Mouse (Mus musculus) hindbrain, embryonic 13.5 days (tissue): ENCODE data around the gene Ppfia4. TPM values are rescaled to one million over a fixed set of nuclear protein-coding genes. Genes with fewer than 3 reads are reported as not detected.

Experiments used
- ATAC-seq: fragments of 200-750 bp; cut with Nextera tagmentation; 2 replicates; pipeline ENCODE4 v1.8.0; 2017; ENCODE audit warnings: moderate TSS enrichment; ENCODE audit not compliant: low FRiP score
- H3K27ac ChIP-seq: fragments of 300-500 bp; sonication (generic); 2 replicates; pipeline ENCODE4 v1.5.1; 2015; ENCODE audit warnings: inconsistent platforms, mild to moderate bottlenecking, moderate library complexity
- H3K27me3 ChIP-seq: fragments of 300-500 bp; sonication (generic); 2 replicates; pipeline ENCODE4 v1.6.1; 2015; ENCODE audit warnings: mild to moderate bottlenecking, inconsistent platforms
- H3K36me3 ChIP-seq: fragments of 300-500 bp; sonication (generic); 2 replicates; pipeline ENCODE4 v1.6.1; 2015; ENCODE audit warnings: mild to moderate bottlenecking, inconsistent platforms
- H3K4me1 ChIP-seq: fragments of 300-500 bp; sonication (generic); replicated peaks from 2 replicates; pipeline ENCODE4 v1.6.1; 2015; ENCODE audit warnings: inconsistent platforms
- H3K4me2 ChIP-seq: fragments of 300-500 bp; sonication (generic); 2 replicates; pipeline ENCODE4 v1.6.1; 2015; ENCODE audit warnings: inconsistent platforms, mild to moderate bottlenecking, moderate library complexity
- H3K4me3 ChIP-seq: fragments of 300-500 bp; sonication (generic); 2 replicates; pipeline ENCODE4 v1.5.1; 2015; ENCODE audit warnings: mild to moderate bottlenecking, inconsistent platforms
- H3K9ac ChIP-seq: fragments of 300-500 bp; sonication (generic); 2 replicates; pipeline ENCODE4 v1.6.1; 2015; ENCODE audit warnings: mild to moderate bottlenecking, inconsistent platforms
- H3K9me3 ChIP-seq: fragments of 300-500 bp; sonication (generic); 2 replicates; pipeline ENCODE4 v1.6.1; 2016; ENCODE audit warnings: inconsistent platforms
- WGBS: fragments of 180-500 bp; shearing (Covaris S2); methylation state at CpG from one replicate; pipeline ENCODE4 v1.1.7; 2015; 5-methylcytosine and 5-hydroxymethylcytosine counted together
- polyA plus RNA-seq: library from polyadenylated mRNA; unstranded; fragments of >200 nt; fragmentation: Nextera tagmentation; extraction: Ambion mirVana; gene quantifications from 2 replicates; pipeline ENCODE4 v1.2.1, GENCODE M21; 2015

Gene Ppfia4
- 10.9 and 12.3 TPM in 2 replicates for polyA plus RNA-seq

DNA sequence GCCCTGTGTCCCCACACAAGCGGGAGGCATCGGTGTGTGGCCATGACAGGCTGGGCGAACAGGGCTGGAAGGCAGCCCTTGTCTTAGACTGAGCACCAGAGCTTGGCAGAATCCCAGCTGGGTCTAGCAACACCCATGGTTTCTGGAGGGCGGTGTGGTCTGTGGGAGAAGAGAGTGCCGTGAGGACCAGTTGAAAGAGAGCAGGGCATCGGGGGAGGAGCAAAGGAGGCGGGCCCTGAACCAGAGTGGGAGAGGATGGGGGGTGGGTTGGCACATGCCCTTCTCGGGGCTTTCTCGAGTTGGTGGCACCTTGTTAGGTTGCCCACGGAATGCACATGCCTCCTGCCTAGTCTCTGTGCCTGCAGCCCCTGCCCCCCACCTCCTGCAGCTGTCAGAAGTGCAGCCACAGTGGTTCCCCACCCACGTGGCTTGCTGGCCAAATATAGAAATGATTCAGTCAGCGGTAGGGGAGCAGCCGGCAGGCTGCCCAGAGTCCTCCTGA lies at the start of gene Ppfia4:
Gene Ppfia4 (minus strand): TSS at position 159 of the 502 bp plus-strand sequence.
- Histone ChIP-seq H3K9ac (no peak within 1 kb of the TSS), H3K4me2 (no peak within 1 kb of the TSS), H3K36me3 (no peaks in the 10 kb centered on the region), H3K4me1 (peaks cover 24% of the 10 kb centered on the region), H3K27me3 (no peaks in the 10 kb centered on the region), H3K27ac (no peak within 1 kb of the TSS), H3K4me3 (no peak within 1 kb of the TSS), H3K9me3 (no peaks in the 10 kb centered on the region)
- ATAC-seq, result peak; percentile 64; the same call in 1 of the 2 replicates
- 70% methylated on average over 13 of the region's 13 CpGs for WGBS

GRCm38 (mm10) chr1:134381795-134382625 lies 49.3 kb upstream of the Ppfia4 start:
- Histone ChIP-seq H3K4me3 (peak overlapping the region; percentile 25), H3K36me3 (no peaks in the 10 kb centered on the region), H3K27me3 (no peaks in the 10 kb centered on the region), H3K27ac (no peak overlapping the region), H3K9ac (peak overlapping the region; percentile 55; the same call in 1 of the 2 replicates), H3K4me2 (peak overlapping the region; percentile 49), H3K4me1 (peaks cover 11% of the 10 kb centered on the region), H3K9me3 (no peaks in the 10 kb centered on the region)
- WGBS, result 15% methylated on average over 19 of the region's 19 CpGs
- no peak for ATAC-seq

DNA sequence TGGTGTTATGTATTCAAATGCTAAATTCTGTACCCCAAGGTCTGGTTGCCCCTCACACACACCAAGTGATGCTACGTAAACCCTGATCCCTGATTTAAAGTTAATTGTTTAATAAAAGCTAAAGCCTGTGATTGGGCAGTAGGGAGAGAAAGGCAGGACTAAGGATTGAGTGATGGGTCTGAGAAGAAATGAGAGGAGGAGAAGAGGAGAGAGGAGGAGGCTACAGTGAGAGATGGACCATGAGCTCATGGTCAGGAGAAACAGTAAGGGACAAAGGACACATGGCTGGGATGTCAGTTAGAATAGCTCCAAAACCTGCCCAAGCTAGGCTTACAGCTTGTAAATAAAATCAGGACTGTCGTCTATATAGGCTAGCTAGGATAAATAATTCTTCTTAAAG lies 48.3 kb upstream of the Ppfia4 start:
- ATAC-seq, result no peak
- Histone ChIP-seq H3K27me3 (no peaks in the 10 kb centered on the region), H3K9me3 (no peaks in the 10 kb centered on the region), H3K4me2 (no peak overlapping the region), H3K27ac (no peak overlapping the region), H3K36me3 (no peaks in the 10 kb centered on the region), H3K4me3 (no peak overlapping the region), H3K9ac (no peak overlapping the region), H3K4me1 (peaks cover 11% of the 10 kb centered on the region)
- WGBS, result 83% methylated on average over 2 of the region's 2 CpGs

DNA sequence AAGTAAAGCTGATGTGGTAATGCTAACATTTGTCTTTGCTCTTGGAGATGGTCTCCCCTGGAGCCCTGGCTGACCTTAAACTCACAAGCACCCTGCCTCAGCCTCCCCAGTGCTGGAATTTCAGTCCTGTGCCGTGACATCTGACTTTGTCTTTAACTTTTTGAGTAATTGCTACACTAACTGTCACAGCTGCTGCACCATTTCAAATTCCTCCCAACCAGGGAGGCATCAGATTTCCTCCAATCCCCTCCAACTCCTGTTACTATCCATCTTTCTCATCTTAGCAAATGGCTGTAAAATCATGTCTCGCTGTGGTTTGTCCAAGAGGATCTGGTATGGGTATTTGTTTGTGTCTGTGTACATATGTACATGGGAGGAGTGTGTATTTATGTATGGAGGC lies 41.4 kb upstream of the Ppfia4 start:
- Histone ChIP-seq H3K9ac (no peak overlapping the region), H3K27ac (no peak overlapping the region), H3K4me3 (no peak overlapping the region), H3K4me2 (no peak overlapping the region), H3K27me3 (no peaks in the 10 kb centered on the region), H3K9me3 (no peaks in the 10 kb centered on the region), H3K36me3 (no peaks in the 10 kb centered on the region), H3K4me1 (no peaks in the 10 kb centered on the region)
- 85% methylated on average over 2 of the region's 2 CpGs for WGBS
- ATAC-seq, result no peak

- Histone ChIP-seq H3K36me3 (no peaks in the 10 kb centered on the region), H3K9ac (no peak overlapping the region), H3K4me1 (no peaks in the 10 kb centered on the region), H3K27me3 (0 out of 2 replicates have a peak, but pooled peaks cover 6% of the 10 kb centered on the region), H3K9me3 (no peaks in the 10 kb centered on the region), H3K27ac (no peak overlapping the region), H3K4me2 (no peak overlapping the region), H3K4me3 (no peak overlapping the region)
- no peak for ATAC-seq
- WGBS, result 59% methylated on average over 9 of the region's 9 CpGs
These were observed 36.1 kb upstream of the Ppfia4 start for GRCm38 (mm10) chr1:134368777-134369337.

DNA sequence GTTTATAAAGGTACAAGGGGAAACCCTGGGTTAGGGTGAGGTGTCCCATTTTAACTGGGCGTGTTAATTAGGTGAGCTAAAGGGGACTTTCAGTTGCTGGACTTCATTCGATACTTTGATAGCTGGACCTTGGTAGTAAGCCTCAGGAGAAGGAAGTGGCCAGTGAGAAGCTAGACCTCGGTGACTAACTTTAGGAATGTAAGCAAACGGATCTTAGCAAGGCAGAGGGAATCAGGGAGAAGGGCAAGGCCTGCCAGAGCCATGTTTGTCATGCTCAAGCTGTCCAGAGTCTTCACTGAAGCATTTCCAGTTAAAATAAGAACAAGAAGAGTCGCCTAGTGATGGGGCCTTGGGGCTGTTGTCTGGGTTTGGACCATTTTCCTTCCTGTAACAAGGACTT lies 32.8 kb upstream of the Ppfia4 start:
- Histone ChIP-seq H3K27ac (no peak overlapping the region), H3K4me2 (no peak overlapping the region), H3K9ac (no peak overlapping the region), H3K36me3 (no peaks in the 10 kb centered on the region), H3K4me1 (peaks cover 8% of the 10 kb centered on the region), H3K4me3 (no peak overlapping the region), H3K9me3 (no peaks in the 10 kb centered on the region), H3K27me3 (0 out of 2 replicates have a peak, but pooled peaks cover 6% of the 10 kb centered on the region)
- no peak for ATAC-seq
- WGBS, result 69% methylated on average over 5 of the region's 5 CpGs

DNA sequence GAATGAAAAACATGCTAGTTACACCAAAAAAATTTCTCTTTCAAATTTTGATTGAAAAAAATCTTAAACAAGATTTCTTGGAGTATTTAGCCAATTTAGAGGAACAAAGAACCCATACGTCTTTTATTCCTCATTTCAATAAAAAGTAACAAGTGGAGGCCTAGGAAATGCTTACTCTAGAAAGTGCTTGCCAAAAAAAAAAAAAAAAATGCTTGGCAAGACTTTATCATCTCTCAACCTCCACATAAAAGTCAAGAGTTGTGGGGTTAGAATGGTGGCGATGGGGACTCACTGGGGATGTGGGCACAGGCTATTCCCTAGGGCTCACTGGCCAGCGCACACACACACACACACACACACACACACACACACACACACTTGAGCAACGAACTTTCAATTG lies 30.5 kb upstream of the Ppfia4 start:
- no peaks in the 10 kb centered on the region for H3K9me3 ChIP-seq
- no peak for ATAC-seq
- no peak overlapping the region for H3K4me3 ChIP-seq
- no peak overlapping the region for H3K27ac ChIP-seq
- peaks cover 25% of the 10 kb centered on the region for H3K4me1 ChIP-seq
- H3K9ac ChIP-seq, result no peak overlapping the region
- H3K4me2 ChIP-seq, result no peak overlapping the region
- peaks cover 11% of the 10 kb centered on the region for H3K36me3 ChIP-seq
- 0 out of 2 replicates have a peak, but pooled peaks cover 1% of the 10 kb centered on the region for H3K27me3 ChIP-seq
- WGBS, result 83% methylated on average over 4 of the region's 4 CpGs

DNA sequence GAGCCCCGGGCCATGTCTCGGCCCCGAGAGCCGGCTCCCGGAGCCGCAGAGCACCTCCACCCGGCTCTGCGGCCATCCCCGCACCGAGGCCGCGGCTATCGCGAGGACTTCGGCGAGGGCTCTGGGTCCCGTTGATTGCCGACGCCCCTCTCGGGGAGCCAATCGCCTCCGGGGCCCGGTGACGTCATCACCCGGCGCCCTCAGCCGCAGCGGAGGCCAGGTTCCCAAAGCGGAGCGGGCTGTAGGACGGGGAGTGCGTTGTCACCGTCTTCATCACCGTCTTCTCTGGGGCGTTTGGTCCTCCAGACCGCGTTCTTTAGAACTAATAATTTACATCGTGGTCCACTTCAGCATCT lies 29.1 kb upstream of the Ppfia4 start, which contains the start of gene Tmem183a:
Gene Tmem183a (minus strand): TSS at position 123 of the 356 bp plus-strand sequence.
- peak; percentile 99 for ATAC-seq
- no peaks in the 10 kb centered on the region for H3K27me3 ChIP-seq
- peaks cover 28% of the 10 kb centered on the region for H3K4me1 ChIP-seq
- peaks cover 21% of the 10 kb centered on the region for H3K36me3 ChIP-seq
- H3K9me3 ChIP-seq, result no peaks in the 10 kb centered on the region
- peak within 1 kb of the TSS; percentile 75 for H3K4me2 ChIP-seq
- WGBS, result under 1% methylated on average over 38 of the region's 38 CpGs
- H3K4me3 ChIP-seq, result peak within 1 kb of the TSS; percentile 89
- peak within 1 kb of the TSS; percentile 94 for H3K9ac ChIP-seq
- H3K27ac ChIP-seq, result peak within 1 kb of the TSS; percentile 78

DNA sequence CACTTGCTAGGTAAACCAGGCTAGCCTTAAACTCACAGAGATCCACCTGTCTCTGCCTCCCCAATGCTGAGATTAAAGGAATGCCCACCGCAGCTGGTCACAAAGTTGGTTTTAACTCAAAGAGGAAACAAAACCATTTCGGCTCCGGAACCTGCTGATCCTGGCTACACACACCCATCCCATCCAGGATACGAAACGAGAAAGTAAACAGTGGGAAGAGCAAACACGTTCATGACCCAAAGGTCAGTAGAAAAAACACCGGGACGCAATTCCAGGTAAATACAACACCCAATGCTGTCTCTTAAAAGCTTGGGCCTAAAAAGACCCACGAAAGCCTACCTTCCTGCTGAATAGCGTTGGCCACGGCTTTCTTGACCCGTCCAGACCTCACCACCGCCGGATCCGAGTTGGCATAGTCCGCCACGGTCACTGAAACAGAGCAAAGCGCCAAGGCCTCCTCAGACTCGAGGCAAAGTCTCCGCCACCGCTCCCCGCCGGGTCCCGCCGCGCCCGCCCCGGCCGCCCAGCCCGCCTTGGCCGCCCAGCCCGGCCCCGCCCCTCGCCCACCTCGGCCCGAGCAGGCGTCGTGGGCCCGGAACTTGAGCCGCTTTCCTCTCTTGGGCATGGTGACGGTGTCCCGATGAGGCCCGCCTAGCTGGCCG lies 28.6 kb upstream of the Ppfia4 start:
- H3K27me3 ChIP-seq, result no peaks in the 10 kb centered on the region
- peak overlapping the region; percentile 94 for H3K9ac ChIP-seq
- peaks cover 28% of the 10 kb centered on the region for H3K4me1 ChIP-seq
- WGBS, result 2% methylated on average over 31 of the region's 44 CpGs
- no peaks in the 10 kb centered on the region for H3K9me3 ChIP-seq
- H3K4me3 ChIP-seq, result peak overlapping the region; percentile 89
- H3K27ac ChIP-seq, result peak overlapping the region; percentile 78
- H3K36me3 ChIP-seq, result peaks cover 22% of the 10 kb centered on the region
- H3K4me2 ChIP-seq, result peak overlapping the region; percentile 75
- ATAC-seq, result peak; percentile 89; the same call in 1 of the 2 replicates

- no peaks in the 10 kb centered on the region for H3K27me3 ChIP-seq
- no peak overlapping the region for H3K27ac ChIP-seq
- no peak for ATAC-seq
- peak overlapping the region; percentile 89 for H3K4me3 ChIP-seq
- WGBS, result 82% methylated on average over 7 of the region's 7 CpGs
- H3K36me3 ChIP-seq, result peaks cover 29% of the 10 kb centered on the region
- H3K4me1 ChIP-seq, result peaks cover 28% of the 10 kb centered on the region
- no peaks in the 10 kb centered on the region for H3K9me3 ChIP-seq
- H3K4me2 ChIP-seq, result peak overlapping the region; percentile 75
- H3K9ac ChIP-seq, result peak overlapping the region; percentile 94
These were observed 27.9 kb upstream of the Ppfia4 start for GRCm38 (mm10) chr1:134360656-134361055.

DNA sequence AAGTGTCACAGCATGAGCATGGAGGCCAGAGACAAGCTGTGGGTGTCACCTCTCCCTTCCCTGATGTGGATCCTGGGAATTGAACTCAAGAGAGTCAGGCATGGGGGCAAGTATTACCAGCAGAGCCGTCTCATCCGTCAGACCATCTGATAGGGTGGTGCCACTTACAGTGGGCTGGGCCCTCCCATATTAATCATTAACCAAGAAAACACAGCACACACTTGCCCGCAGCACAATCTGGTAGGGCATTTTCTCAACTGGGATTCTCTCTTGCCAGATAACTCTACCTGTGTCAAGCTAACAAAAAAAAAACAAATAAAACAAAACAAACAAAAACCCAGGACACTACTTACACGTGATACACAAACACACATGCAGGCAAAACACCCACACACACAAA lies 24.7 kb upstream of the Ppfia4 start:
- no peak for ATAC-seq
- no peaks in the 10 kb centered on the region for H3K27me3 ChIP-seq
- no peaks in the 10 kb centered on the region for H3K9me3 ChIP-seq
- H3K9ac ChIP-seq, result no peak overlapping the region
- 63% methylated on average over 4 of the region's 4 CpGs for WGBS
- H3K36me3 ChIP-seq, result peaks cover 60% of the 10 kb centered on the region
- no peak overlapping the region for H3K4me2 ChIP-seq
- peaks cover 28% of the 10 kb centered on the region for H3K4me1 ChIP-seq
- no peak overlapping the region for H3K27ac ChIP-seq
- H3K4me3 ChIP-seq, result no peak overlapping the region

DNA sequence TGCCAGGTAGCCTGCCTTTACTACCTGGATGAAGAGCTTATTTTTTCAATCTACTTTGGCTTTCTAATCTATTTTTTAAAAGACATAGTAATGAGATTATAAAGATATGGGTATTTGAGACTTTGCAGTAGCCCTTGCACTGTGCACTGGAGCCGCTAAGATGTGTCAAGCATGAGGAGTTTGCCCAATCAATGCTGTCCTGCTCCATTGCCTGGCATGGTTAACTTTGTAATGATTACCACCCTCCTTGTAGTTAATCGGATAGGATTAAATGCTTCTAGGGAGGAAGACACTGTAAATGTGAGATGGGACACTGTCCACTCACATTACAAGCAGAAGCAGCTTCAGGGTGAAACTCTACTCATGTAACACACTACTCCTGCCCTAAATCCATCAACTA lies 20.6 kb upstream of the Ppfia4 start:
- peaks cover 84% of the 10 kb centered on the region for H3K36me3 ChIP-seq
- H3K27me3 ChIP-seq, result no peaks in the 10 kb centered on the region
- 81% methylated on average over 2 of the region's 2 CpGs for whole genome bisulfite sequencing

More for the DNA sequence above, 20.6 kb upstream of the Ppfia4 start:
- no peak overlapping the region for H3K4me2 ChIP-seq
- no peak overlapping the region for H3K27ac ChIP-seq
- H3K4me3 ChIP-seq, result no peak overlapping the region
- H3K4me1 ChIP-seq, result 0 out of 2 replicates have a peak, but pooled peaks cover 5% of the 10 kb centered on the region
- no peaks in the 10 kb centered on the region for H3K9me3 ChIP-seq
- ATAC-seq, result no peak
- no peak overlapping the region for H3K9ac ChIP-seq
